Mouse (Mus musculus): ENCODE measurements at regions not wholly inside any gene's neighbourhood (a gene's known extent, or its start where the extent isn't known, plus 50 kb on each side); places are given as distances from the start of the nearest gene placed in this dataset.

GRCm38 (mm10) chr8:115478406-115479060 lies 229.1 kb downstream of the Maf start:
- no peak for DNase-seq (ENCODE audit: low spot score in 2 of 2)

- DNase-seq (ENCODE audit: low spot score in 2 of 2) = no peak
Observed at GRCm38 (mm10) chr8:115476071-115476470, 231.5 kb downstream of the Maf start.

GRCm38 (mm10) chr8:115475156-115475555 lies 232.4 kb downstream of the Maf start:
- no peak for DNase-seq (ENCODE audit: low spot score in 2 of 2)

GRCm38 (mm10) chr8:115473974-115474373 lies 233.6 kb downstream of the Maf start:
- DNase-seq (ENCODE audit: low spot score in 2 of 2) = no peak

- DNase-seq (ENCODE audit: low spot score in 2 of 2) = no peak
Observed at GRCm38 (mm10) chr8:115466553-115466952, 241.0 kb downstream of the Maf start.

- no peak for DNase-seq (ENCODE audit: low spot score in 2 of 2)
Observed at GRCm38 (mm10) chr8:115466122-115466521, 241.5 kb downstream of the Maf start.

- DNase-seq (ENCODE audit: low spot score in 2 of 2) = no peak
Observed at GRCm38 (mm10) chr8:115462657-115463056, 244.9 kb downstream of the Maf start.

- DNase-seq (ENCODE audit: low spot score in 2 of 2) = no peak
Observed at GRCm38 (mm10) chr8:115458119-115458518, 249.5 kb downstream of the Maf start.

GRCm38 (mm10) chr8:115450789-115451188 lies 256.8 kb downstream of the Maf start:
- DNase-seq (ENCODE audit: low spot score in 2 of 2) = no peak

GRCm38 (mm10) chr8:115448367-115448766 lies 259.2 kb downstream of the Maf start:
- no peak for DNase-seq (ENCODE audit: low spot score in 2 of 2)

- no peak for DNase-seq (ENCODE audit: low spot score in 2 of 2)
Observed at GRCm38 (mm10) chr8:115444519-115444918, 263.1 kb downstream of the Maf start.

GRCm38 (mm10) chr8:115441943-115442550 lies 265.5 kb downstream of the Maf start:
- DNase-seq (ENCODE audit: low spot score in 2 of 2) = no peak

GRCm38 (mm10) chr8:115441323-115441722 lies 266.3 kb downstream of the Maf start:
- DNase-seq (ENCODE audit: low spot score in 2 of 2) = no peak

- DNase-seq (ENCODE audit: low spot score in 2 of 2) = no peak
Observed at GRCm38 (mm10) chr8:115440151-115440550, 267.4 kb downstream of the Maf start.

GRCm38 (mm10) chr8:115439512-115439911 lies 268.1 kb downstream of the Maf start:
- no peak for DNase-seq (ENCODE audit: low spot score in 2 of 2)

- no peak for DNase-seq (ENCODE audit: low spot score in 2 of 2)
Observed at GRCm38 (mm10) chr8:115437956-115438355, 269.6 kb downstream of the Maf start.

GRCm38 (mm10) chr8:115436356-115436721 lies 271.3 kb downstream of the Maf start:
- no peak for DNase-seq (ENCODE audit: low spot score in 2 of 2)

- DNase-seq (ENCODE audit: low spot score in 2 of 2) = no peak
Observed at GRCm38 (mm10) chr8:115435720-115436355, 271.8 kb downstream of the Maf start.

GRCm38 (mm10) chr8:115432396-115433040 lies 275.1 kb downstream of the Maf start:
- no peak for DNase-seq (ENCODE audit: low spot score in 2 of 2)

GRCm38 (mm10) chr8:115430793-115431192 lies 276.8 kb downstream of the Maf start:
- no peak for DNase-seq (ENCODE audit: low spot score in 2 of 2)

- DNase-seq (ENCODE audit: low spot score in 2 of 2) = no peak
Observed at GRCm38 (mm10) chr8:115429291-115429883, 278.2 kb downstream of the Maf start.

- no peak for DNase-seq (ENCODE audit: low spot score in 2 of 2)
Observed at GRCm38 (mm10) chr8:115428528-115429290, 278.9 kb downstream of the Maf start.

All from natural killer cell, adult 2 months (primary cell).